Mouse (Mus musculus): ENCODE measurements around the gene Lrrc8c.

Lrrc8c gene

GRCm38 (mm10) chr5:105585929-105586328 is 66.7 kb downstream of the Lrrc8c start:
- Histone ChIP-seq H3K4me3 (replicated peaks; ENCODE audit: low read length) (no peak overlapping the region), H3K36me3 (ENCODE audit: insufficient read depth, low read length) (0 out of 2 replicates have a peak, but pooled peaks cover 3% of the 10 kb centered on the region), H3K4me1 (replicated peaks; ENCODE audit: low read depth, low read length) (no peaks in the 10 kb centered on the region), H3K27me3 (ENCODE audit: insufficient read depth, low read length) (no peaks in the 10 kb centered on the region), H3K9me3 (ENCODE audit: low read length) (no peaks in the 10 kb centered on the region)
- TF ChIP-seq CTCF (conservative IDR thresholded peaks at IDR 0.05; ENCODE audit: low read length) (no peak), POU5F1 (IDR thresholded peaks at IDR 0.05; ENCODE audit: borderline replicate concordance, low read length) (no peak), NANOG (IDR thresholded peaks at IDR 0.05; ENCODE audit: borderline replicate concordance, low read length) (no peak)

- TF ChIP-seq CTCF (conservative IDR thresholded peaks at IDR 0.05; ENCODE audit: low read length) (no peak), POU5F1 (IDR thresholded peaks at IDR 0.05; ENCODE audit: borderline replicate concordance, low read length) (no peak), NANOG (IDR thresholded peaks at IDR 0.05; ENCODE audit: borderline replicate concordance, low read length) (no peak)
Observed at GRCm38 (mm10) chr5:105586655-105587054, 67.5 kb downstream of the Lrrc8c start.

GRCm38 (mm10) chr5:105587471-105587870 is 68.3 kb downstream of the Lrrc8c start:
- no peak overlapping the region for H3K4me3 ChIP-seq (replicated peaks; ENCODE audit: low read length)

More at GRCm38 (mm10) chr5:105586655-105587054, 67.5 kb downstream of the Lrrc8c start:
- no peak overlapping the region for H3K4me3 ChIP-seq (replicated peaks; ENCODE audit: low read length)
- H3K4me1 ChIP-seq (replicated peaks; ENCODE audit: low read depth, low read length): no peaks in the 10 kb centered on the region
- no peaks in the 10 kb centered on the region for H3K9me3 ChIP-seq (ENCODE audit: low read length)
- H3K27me3 ChIP-seq (ENCODE audit: insufficient read depth, low read length): no peaks in the 10 kb centered on the region
- H3K36me3 ChIP-seq (ENCODE audit: insufficient read depth, low read length): 0 out of 2 replicates have a peak, but pooled peaks cover 3% of the 10 kb centered on the region

GRCm38 (mm10) chr5:105588683-105589082 is 69.5 kb downstream of the Lrrc8c start:
- Histone ChIP-seq H3K4me1 (replicated peaks; ENCODE audit: low read depth, low read length) (no peaks in the 10 kb centered on the region), H3K4me3 (replicated peaks; ENCODE audit: low read length) (no peak overlapping the region), H3K36me3 (ENCODE audit: insufficient read depth, low read length) (0 out of 2 replicates have a peak, but pooled peaks cover 3% of the 10 kb centered on the region), H3K9me3 (ENCODE audit: low read length) (no peaks in the 10 kb centered on the region), H3K27me3 (ENCODE audit: insufficient read depth, low read length) (no peaks in the 10 kb centered on the region)
- TF ChIP-seq NANOG (IDR thresholded peaks at IDR 0.05; ENCODE audit: borderline replicate concordance, low read length) (no peak), POU5F1 (IDR thresholded peaks at IDR 0.05; ENCODE audit: borderline replicate concordance, low read length) (no peak), CTCF (conservative IDR thresholded peaks at IDR 0.05; ENCODE audit: low read length) (no peak)

More at GRCm38 (mm10) chr5:105587471-105587870, 68.3 kb downstream of the Lrrc8c start:
- no peaks in the 10 kb centered on the region for H3K9me3 ChIP-seq (ENCODE audit: low read length)
- no peaks in the 10 kb centered on the region for H3K27me3 ChIP-seq (ENCODE audit: insufficient read depth, low read length)
- TF ChIP-seq NANOG (IDR thresholded peaks at IDR 0.05; ENCODE audit: borderline replicate concordance, low read length) (no peak), CTCF (conservative IDR thresholded peaks at IDR 0.05; ENCODE audit: low read length) (no peak), POU5F1 (IDR thresholded peaks at IDR 0.05; ENCODE audit: borderline replicate concordance, low read length) (no peak)
- H3K4me1 ChIP-seq (replicated peaks; ENCODE audit: low read depth, low read length): no peaks in the 10 kb centered on the region
- H3K36me3 ChIP-seq (ENCODE audit: insufficient read depth, low read length): 0 out of 2 replicates have a peak, but pooled peaks cover 3% of the 10 kb centered on the region

- no peaks in the 10 kb centered on the region for H3K4me1 ChIP-seq (replicated peaks; ENCODE audit: low read depth, low read length)
- H3K36me3 ChIP-seq (ENCODE audit: insufficient read depth, low read length): 0 out of 2 replicates have a peak, but pooled peaks cover 3% of the 10 kb centered on the region
- H3K4me3 ChIP-seq (replicated peaks; ENCODE audit: low read length): no peak overlapping the region
- H3K27me3 ChIP-seq (ENCODE audit: insufficient read depth, low read length): no peaks in the 10 kb centered on the region
- H3K9me3 ChIP-seq (ENCODE audit: low read length): no peaks in the 10 kb centered on the region
- TF ChIP-seq CTCF (conservative IDR thresholded peaks at IDR 0.05; ENCODE audit: low read length) (no peak), POU5F1 (IDR thresholded peaks at IDR 0.05; ENCODE audit: borderline replicate concordance, low read length) (no peak), NANOG (IDR thresholded peaks at IDR 0.05; ENCODE audit: borderline replicate concordance, low read length) (no peak)
Observed at GRCm38 (mm10) chr5:105589119-105589518, 69.9 kb downstream of the Lrrc8c start.

GRCm38 (mm10) chr5:105592396-105592795 is 73.2 kb downstream of the Lrrc8c start:
- H3K9me3 ChIP-seq (ENCODE audit: low read length): no peaks in the 10 kb centered on the region

GRCm38 (mm10) chr5:105593630-105594029 is 74.4 kb downstream of the Lrrc8c start:
- TF ChIP-seq CTCF (conservative IDR thresholded peaks at IDR 0.05; ENCODE audit: low read length) (no peak), NANOG (IDR thresholded peaks at IDR 0.05; ENCODE audit: borderline replicate concordance, low read length) (no peak), POU5F1 (IDR thresholded peaks at IDR 0.05; ENCODE audit: borderline replicate concordance, low read length) (no peak)
- no peaks in the 10 kb centered on the region; the same call in 1 of the 2 replicates for H3K4me1 ChIP-seq (replicated peaks; ENCODE audit: low read depth, low read length)
- no peaks in the 10 kb centered on the region for H3K9me3 ChIP-seq (ENCODE audit: low read length)
- no peaks in the 10 kb centered on the region for H3K36me3 ChIP-seq (ENCODE audit: insufficient read depth, low read length)
- no peaks in the 10 kb centered on the region for H3K27me3 ChIP-seq (ENCODE audit: insufficient read depth, low read length)
- no peak overlapping the region for H3K4me3 ChIP-seq (replicated peaks; ENCODE audit: low read length)

More at GRCm38 (mm10) chr5:105592396-105592795, 73.2 kb downstream of the Lrrc8c start:
- no peak overlapping the region for H3K4me3 ChIP-seq (replicated peaks; ENCODE audit: low read length)
- H3K36me3 ChIP-seq (ENCODE audit: insufficient read depth, low read length): no peaks in the 10 kb centered on the region
- no peaks in the 10 kb centered on the region for H3K4me1 ChIP-seq (replicated peaks; ENCODE audit: low read depth, low read length)
- H3K27me3 ChIP-seq (ENCODE audit: insufficient read depth, low read length): no peaks in the 10 kb centered on the region
- TF ChIP-seq NANOG (IDR thresholded peaks at IDR 0.05; ENCODE audit: borderline replicate concordance, low read length): no peak
- TF ChIP-seq POU5F1 (IDR thresholded peaks at IDR 0.05; ENCODE audit: borderline replicate concordance, low read length): no peak
- no peak for TF ChIP-seq CTCF (conservative IDR thresholded peaks at IDR 0.05; ENCODE audit: low read length)

- Histone ChIP-seq H3K9me3 (ENCODE audit: low read length) (no peaks in the 10 kb centered on the region), H3K27me3 (ENCODE audit: insufficient read depth, low read length) (no peaks in the 10 kb centered on the region), H3K36me3 (ENCODE audit: insufficient read depth, low read length) (no peaks in the 10 kb centered on the region), H3K4me3 (replicated peaks; ENCODE audit: low read length) (no peak overlapping the region), H3K4me1 (replicated peaks; ENCODE audit: low read depth, low read length) (peaks cover 15% of the 10 kb centered on the region)
- no peak for TF ChIP-seq POU5F1 (IDR thresholded peaks at IDR 0.05; ENCODE audit: borderline replicate concordance, low read length)
- TF ChIP-seq CTCF (conservative IDR thresholded peaks at IDR 0.05; ENCODE audit: low read length): no peak
- no peak for TF ChIP-seq NANOG (IDR thresholded peaks at IDR 0.05; ENCODE audit: borderline replicate concordance, low read length)
Observed at GRCm38 (mm10) chr5:105598866-105599265, 79.7 kb downstream of the Lrrc8c start.

- peaks cover 15% of the 10 kb centered on the region for H3K4me1 ChIP-seq (replicated peaks; ENCODE audit: low read depth, low read length)
Observed at GRCm38 (mm10) chr5:105599315-105599714, 80.1 kb downstream of the Lrrc8c start.

More at GRCm38 (mm10) chr5:105599315-105599714, 80.1 kb downstream of the Lrrc8c start:
- no peak for TF ChIP-seq POU5F1 (IDR thresholded peaks at IDR 0.05; ENCODE audit: borderline replicate concordance, low read length)
- no peak for TF ChIP-seq NANOG (IDR thresholded peaks at IDR 0.05; ENCODE audit: borderline replicate concordance, low read length)
- TF ChIP-seq CTCF (conservative IDR thresholded peaks at IDR 0.05; ENCODE audit: low read length): no peak
- Histone ChIP-seq H3K27me3 (ENCODE audit: insufficient read depth, low read length) (no peaks in the 10 kb centered on the region), H3K4me3 (replicated peaks; ENCODE audit: low read length) (no peak overlapping the region), H3K36me3 (ENCODE audit: insufficient read depth, low read length) (no peaks in the 10 kb centered on the region), H3K9me3 (ENCODE audit: low read length) (no peaks in the 10 kb centered on the region)

Measured in E14TG2a.4 (cell line).